Mouse (Mus musculus): ENCODE measurements around the gene Naalad2. TPM values are rescaled to one million over a fixed set of nuclear protein-coding genes. Genes with fewer than 3 reads are reported as not detected.
"Not testable (repeated sequence)": the region's sequence is repeated elsewhere in the genome, so short reads cannot be mapped to it uniquely, and the experiment has no call there.

Naalad2 gene
- total RNA-seq (2015; ENCODE audit: low replicate concordance): not detected in 2 replicates
- total RNA-seq (2017; ENCODE audit: low replicate concordance): not detected in 2 replicates

DNA sequence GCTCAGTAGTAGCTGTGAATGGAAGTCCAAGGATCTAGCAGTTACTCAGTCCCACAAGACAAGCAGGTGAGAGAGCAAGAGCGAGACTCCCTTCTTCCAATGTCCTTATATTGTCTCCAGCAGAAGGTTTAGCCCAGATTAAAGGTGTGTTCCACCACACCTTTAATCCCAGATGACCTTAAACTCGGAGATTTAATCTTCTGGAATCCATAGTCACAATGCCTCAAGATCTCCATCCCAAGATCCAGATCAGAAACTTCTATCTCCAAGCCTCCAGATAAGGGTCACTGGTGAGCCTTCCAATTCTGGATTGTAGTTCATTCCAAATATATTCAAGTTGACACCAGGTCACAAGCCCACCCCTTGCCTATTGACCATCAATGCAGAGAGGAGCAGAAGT, at the start of gene Naalad2:
Gene Naalad2, minus strand, starts transcription at position 101 of the 400 bp plus-strand sequence.
- not testable (repeated sequence) for ATAC-seq (replicated peaks; ENCODE audit: low FRiP score, poor library complexity, severe bottlenecking)

DNA sequence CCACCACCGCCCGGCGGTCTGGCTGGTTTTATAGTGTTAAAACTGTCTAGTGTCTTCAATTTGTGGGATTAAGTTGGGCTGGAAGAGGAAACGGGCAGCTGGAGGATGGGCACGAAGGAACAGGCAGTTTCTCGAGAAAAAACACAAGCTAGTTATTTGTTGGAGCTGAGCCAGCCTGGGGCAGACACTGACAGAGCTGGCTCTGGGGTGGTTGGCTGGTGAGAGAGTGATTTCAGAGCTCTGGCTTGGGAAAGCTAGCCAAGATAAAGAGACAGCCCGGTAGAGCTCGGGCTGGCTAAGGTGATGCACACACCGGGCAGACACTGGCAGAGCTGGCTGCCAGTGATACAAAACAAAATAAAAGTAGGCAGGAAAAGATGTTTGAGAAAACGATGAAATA, 28.9 kb upstream of the Naalad2 start:
- no peak for ATAC-seq (replicated peaks; ENCODE audit: low FRiP score, poor library complexity, severe bottlenecking)

DNA sequence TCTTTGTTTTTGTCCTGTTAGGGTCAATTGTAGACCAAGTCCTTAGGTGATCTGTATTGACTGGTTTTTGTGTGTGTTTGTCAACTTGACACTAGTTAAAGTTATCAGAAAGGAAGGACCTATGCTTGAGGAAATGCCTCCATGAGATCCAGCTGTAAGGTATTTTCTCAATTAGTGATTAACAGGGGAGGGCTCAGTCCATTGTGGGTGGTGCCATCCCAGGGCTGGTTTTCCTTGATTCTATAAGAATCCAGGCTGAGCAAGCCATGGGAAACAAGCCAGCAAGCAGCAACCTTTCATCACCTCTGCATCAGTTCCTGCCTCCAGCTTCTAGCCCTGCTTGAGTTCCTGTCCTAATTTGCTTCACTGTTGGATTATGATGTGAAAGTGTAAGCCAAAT, 27.6 kb upstream of the Naalad2 start, which contains the start of gene Mbd3l2:
Gene Mbd3l2, plus strand, starts transcription at position 301 of the 400 bp plus-strand sequence.
- ATAC-seq (replicated peaks; ENCODE audit: low FRiP score, poor library complexity, severe bottlenecking): no peak

DNA sequence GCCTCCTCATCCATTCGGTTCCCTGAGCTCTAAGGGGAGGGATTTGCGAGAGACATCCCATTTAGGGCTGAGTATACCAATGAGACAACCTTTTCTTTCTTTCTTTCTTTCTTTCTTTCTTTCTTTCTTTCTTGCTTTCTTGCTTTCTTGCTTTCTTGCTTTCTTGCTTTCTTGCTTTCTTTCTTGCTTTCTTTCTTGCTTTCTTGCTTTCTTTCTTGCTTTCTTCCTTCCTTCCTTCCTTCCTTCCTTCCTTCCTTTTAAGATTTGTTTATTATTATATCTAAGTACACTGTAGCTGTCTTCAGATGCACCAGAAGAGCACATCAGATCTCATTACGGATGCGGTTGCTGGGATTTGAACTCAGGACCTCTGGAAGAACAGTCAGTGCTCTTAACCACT, 9.6 kb upstream of the Naalad2 start:
- ATAC-seq (replicated peaks; ENCODE audit: low FRiP score, poor library complexity, severe bottlenecking): not testable (repeated sequence)

DNA sequence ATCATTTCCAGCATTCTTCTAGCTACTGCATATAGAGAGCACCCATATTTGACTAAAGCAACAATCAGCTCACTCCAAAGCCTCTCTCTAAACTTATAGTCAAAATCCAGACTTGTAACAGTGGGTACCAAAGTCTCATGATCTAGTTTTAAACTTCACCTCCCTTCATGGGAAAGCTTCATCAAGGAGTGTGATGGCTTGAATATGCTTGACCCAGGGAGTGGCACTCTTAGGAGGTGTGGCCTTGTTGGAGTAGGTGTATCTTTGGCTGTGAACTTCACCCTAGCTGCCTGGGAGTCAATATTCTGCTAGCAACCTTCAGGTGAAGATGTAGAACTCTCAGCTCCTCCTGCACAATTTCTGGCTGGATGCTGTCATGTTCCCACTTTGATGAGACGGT, 1.3 kb upstream of the Naalad2 start, which contains the start of gene Ubtfl1:
Gene Ubtfl1, plus strand, starts transcription at position 301 of the 400 bp plus-strand sequence.
- no peak for ATAC-seq (replicated peaks; ENCODE audit: low FRiP score, poor library complexity, severe bottlenecking)

DNA sequence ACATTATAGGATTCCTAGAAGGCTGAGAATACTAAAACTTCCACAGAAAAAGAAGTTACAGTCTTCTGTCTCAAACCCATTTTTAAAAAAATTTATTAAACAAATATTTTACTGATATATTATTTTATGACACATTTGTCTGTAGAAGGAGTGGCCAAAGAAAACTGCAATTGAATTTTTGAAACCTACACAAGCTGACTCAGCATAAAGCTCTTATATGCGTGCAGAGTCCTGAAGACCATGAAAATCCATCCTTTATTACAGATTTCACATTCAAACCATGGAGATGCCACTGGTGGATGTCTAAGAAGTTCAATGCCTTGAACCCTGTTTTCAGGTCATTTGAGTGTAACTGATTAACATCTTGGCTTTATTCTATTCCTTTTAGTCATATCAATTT, 3.2 kb downstream of the Naalad2 start:
- ATAC-seq (replicated peaks; ENCODE audit: low FRiP score, poor library complexity, severe bottlenecking): no peak

DNA sequence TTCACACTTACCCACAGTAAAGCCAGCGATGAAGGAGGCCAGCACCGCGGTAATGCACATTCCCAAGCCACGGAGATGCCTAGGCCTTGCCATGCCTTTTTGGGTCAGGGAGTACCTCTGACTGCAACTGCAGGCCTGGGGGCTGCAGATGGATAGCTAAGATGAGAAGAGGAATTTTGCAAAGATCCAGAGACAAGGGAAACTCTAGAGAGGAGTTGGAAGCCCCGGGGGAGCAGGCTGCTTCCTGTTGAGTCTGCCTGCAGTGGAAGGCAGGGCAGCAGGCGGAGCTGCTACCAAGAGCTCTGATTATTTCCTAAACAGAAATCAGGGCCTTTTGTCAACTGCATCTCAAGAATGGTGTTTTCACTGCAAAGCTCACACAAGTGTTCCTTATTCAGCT, 17.0 kb downstream of the Naalad2 start:
- no peak for ATAC-seq (replicated peaks; ENCODE audit: low FRiP score, poor library complexity, severe bottlenecking)

DNA sequence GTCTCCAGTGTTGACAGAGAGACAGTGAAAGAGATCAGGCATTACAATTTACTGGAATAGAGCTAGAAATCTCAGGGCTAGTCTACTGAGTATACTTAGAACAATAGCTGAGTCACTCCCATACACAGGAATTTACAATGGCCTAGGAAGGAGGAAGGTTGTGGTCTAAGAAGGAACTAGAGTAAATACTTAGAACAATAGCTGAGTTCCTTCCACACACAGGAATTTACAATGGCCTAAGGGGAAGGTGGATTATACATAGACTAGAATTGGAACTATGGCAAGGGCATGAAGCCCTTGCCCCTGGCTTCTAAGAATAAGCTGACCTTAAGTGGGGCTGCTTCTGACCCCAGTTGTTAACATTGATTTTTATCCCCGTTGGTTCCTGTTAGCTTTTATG, 29.8 kb downstream of the Naalad2 start:
- ATAC-seq (replicated peaks; ENCODE audit: low FRiP score, poor library complexity, severe bottlenecking): not testable (repeated sequence)

DNA sequence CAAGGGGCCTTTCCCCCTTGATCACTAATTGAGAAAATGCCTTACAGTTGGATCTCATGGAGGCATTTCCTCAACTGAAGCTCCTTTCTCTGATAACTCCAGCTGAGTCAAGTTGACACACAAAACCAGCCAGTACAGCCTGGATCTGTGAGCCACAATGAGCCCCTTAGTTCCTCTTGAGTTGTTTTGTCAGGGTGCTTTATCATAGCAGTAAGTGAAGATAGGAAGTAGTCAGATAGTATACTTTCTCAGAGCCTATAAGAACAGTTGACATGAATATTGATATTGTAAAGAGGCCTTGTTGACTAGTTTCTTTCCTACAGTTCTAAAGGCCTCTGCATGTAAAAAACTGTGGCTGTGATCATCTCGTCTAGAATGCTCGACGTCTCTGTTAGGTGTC, 82.8 kb downstream of the Naalad2 start:
- no peak for ATAC-seq (replicated peaks; ENCODE audit: low FRiP score, poor library complexity, severe bottlenecking)

DNA sequence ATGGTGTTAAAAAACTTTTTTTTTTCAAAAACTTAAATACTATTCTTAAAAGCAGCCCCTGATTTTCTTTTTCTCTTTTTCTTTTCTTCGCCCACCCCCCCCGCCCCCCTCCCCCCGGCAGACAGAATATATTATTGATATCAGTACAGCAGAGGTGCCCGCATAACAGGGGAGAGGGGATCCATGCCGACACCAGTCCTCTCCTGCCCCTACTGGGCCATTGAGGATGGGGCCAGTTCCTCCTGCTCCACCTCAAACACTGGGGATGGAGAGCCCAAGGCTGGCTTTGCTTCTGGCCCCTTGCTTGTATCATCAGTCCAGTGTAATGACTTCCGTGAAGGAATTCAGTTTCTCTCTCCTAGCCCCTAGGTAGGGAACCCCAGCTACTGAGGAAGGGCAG, 104.5 kb downstream of the Naalad2 start:
- ATAC-seq (replicated peaks; ENCODE audit: low FRiP score, poor library complexity, severe bottlenecking): no peak

DNA sequence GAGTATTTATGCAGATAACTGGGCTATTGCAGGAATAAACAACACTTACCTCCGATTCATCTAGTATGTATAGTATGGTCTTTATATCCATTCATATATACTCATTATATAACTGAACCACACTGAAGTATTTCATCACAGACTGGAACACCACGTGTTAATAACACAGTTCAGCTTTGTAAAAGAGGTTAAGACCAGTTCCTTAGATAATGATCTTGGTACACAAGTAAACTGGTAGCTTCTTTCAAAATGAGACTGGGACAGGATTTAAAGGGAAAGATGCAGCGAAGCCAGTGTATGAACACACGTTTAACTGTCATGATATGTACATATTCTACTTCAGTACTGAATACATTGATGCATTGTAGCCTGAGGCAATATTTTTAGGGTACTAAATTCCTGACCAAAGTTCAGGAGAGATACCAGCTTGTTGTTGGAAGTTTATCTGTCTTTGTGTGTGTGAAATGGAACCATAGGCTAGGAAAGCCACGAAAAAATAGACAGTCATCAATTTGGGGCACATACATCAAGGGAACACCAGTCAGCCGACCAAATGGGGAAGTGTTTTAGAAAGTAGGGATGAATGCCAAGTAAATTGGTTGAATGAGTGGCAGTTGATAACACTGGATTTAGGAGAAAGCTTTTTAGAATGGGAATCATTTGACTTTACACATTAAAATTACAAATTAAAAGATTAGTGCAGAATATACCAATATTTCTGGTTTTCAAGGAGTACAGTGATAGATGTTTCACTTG, 109.6 kb downstream of the Naalad2 start:
- peak; percentile 35 for ATAC-seq (replicated peaks; ENCODE audit: low FRiP score, poor library complexity, severe bottlenecking)

DNA sequence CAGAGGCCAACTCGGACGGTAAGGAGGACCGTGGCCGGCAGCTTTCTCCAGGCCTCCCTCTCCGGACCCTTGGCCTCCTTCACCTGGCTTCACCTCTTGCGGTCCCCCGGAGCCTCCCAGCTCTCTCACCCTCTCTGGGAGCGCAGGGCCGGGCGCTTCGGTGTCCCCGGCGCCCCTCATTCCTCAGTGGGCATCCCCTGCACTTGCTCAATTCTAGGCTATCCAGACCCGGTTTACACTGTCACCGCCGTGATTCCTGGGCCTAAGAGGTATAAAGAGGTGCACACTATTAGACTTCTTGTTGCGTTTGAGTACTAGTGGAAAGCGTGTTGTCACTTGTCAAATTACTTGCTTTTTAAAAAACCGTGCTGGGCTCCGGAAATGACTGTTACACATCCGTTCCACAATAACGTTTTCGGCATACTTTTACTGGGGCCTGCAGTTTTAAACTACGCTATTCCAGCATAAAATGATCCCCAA, 110.3 kb downstream of the Naalad2 start:
- peak; percentile 58 for ATAC-seq (replicated peaks; ENCODE audit: low FRiP score, poor library complexity, severe bottlenecking)

DNA sequence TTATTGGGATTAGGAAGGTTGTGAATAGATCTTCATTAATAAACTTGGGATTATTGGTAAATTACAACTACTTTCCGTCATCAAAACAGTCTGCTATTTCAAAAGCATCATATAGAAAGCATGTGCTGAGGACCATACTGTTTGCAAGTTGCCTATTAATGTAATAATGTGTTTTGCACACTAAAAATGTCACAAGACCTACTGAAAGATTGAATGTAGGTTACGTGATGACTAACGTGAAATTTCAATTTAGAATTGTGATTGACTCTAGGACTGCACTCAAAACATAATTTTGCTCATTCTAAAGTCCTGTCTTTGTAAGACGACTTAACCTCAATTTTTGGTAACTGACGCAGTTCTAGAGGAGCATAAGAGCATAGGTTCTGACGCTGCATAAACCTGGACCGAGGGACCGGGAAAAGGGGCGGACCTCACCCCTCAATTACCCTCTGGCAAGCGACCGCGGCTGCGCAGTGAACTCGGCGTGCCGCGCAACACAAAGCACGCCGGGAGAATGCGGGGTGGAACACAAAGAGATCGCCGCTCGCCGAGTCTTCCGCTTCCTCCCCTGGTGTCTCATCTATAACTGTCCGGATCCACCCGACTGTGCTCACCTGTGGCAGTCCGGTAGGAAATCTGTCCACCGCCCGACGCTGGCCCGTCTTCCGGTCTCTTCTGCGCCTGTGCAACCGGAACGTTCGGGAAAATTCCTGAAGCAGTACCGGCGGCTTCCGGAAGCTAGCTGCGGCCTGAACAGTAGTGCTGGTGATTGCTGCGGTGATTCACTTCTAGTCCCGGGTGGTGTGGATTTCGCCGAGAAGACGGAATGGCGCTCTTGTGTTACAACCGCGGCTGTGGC, 111.0 kb downstream of the Naalad2 start, which contains the start of gene Chordc1:
Gene Chordc1, plus strand, starts transcription at position 555 of the 859 bp plus-strand sequence.
- peak; percentile 91 for ATAC-seq (replicated peaks; ENCODE audit: low FRiP score, poor library complexity, severe bottlenecking)

DNA sequence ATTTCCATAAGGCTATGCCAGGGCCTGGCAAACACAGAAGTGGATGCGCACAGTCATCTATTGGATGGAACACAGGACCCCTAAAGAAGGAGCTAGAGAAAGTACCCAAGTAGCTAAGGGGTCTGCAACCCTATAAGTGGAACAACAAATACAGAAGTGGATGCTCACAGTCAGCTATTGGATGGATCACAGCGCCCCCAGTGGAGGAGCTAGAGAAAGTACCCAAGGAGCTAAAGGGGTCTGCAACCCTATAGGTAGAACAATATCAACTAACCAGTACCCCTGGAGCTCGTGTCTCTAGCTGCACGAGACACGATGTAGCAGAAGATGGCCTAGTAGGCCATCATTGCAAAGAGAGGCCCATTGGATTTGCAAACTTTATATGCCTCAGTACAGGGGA, 124.1 kb downstream of the Naalad2 start:
- not testable (repeated sequence) for ATAC-seq (replicated peaks; ENCODE audit: low FRiP score, poor library complexity, severe bottlenecking)

DNA sequence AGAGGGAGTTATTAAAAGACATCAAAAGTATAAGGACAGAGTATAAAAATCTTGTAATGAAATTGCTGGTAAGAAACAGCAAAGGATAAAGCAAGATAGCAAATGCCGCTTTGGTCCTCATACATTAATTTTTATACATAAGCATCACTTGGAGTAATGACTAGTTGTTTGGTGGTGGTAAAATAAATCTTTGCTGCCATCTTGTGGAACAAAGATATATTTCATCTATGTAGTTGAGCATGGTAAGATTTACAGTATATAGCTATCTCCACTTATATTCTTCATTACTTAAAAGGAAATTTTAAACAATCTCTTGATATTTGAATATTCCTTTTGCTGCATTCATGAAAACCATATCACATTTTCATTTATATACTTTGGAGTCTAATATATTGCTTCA, 125.3 kb downstream of the Naalad2 start:
- ATAC-seq (replicated peaks; ENCODE audit: low FRiP score, poor library complexity, severe bottlenecking): no peak

DNA sequence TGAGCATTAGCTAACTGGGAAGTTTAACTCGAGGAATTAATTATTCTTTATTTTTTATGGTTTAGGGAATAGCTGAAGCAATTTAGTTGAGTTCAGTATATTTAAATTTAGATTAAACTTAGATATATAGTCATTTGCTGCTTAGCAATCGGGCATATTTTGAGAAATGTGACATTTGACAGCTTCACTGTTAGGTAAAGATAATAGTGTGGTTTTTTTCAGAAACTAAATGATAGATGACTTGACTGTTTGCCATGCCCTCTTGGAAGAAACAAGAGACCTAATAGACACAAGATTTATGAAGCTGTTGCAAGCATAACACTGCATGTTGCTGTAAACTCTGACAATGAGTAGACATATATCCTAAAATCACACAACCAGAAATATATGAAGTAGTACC, 126.0 kb downstream of the Naalad2 start:
- ATAC-seq (replicated peaks; ENCODE audit: low FRiP score, poor library complexity, severe bottlenecking): no peak

DNA sequence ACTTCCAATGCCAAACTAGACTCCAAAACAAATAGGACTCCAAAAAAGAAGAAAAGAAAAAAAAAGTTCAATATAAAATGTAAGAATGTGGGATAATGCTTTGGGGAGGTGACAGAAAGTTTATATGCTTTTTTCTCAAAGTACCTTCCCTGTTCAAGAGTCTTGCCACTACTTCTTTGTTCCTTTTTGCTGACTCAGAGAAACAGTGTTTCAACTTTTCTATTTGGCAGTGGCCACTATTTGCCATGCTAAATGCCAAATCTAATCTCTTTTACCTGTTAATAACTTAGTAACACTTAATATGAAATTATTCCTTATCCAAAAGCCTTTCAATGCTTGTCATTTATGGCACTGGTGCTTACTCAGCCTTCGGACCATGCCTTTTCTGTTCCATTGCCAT, 126.9 kb downstream of the Naalad2 start:
- no peak for ATAC-seq (replicated peaks; ENCODE audit: low FRiP score, poor library complexity, severe bottlenecking)

Data from erythroid progenitor cell, adult 5-6 weeks (primary cell).